Mouse (Mus musculus) stomach, embryonic 16.5 days (tissue): ENCODE measurements around the gene Tsg101. TPM values are rescaled to one million over a fixed set of nuclear protein-coding genes. Genes with fewer than 3 reads are reported as not detected.
A peak's percentile ranks its signal among the peaks of the same experiment; 100 is the strongest.

ENCODE experiments used
- ATAC-seq: fragments of 200-750 bp; cut with Nextera tagmentation; 2 replicates; pipeline ENCODE4 v1.8.0; 2017; ENCODE audit warnings: moderate number of reproducible peaks, moderate TSS enrichment; ENCODE audit not compliant: insufficient read depth, low FRiP score
- H3K27ac ChIP-seq: fragments of 300-500 bp; sonication (generic); 2 replicates; pipeline ENCODE4 v1.5.1; 2014; ENCODE audit warnings: low read length
- H3K27me3 ChIP-seq: fragments of 300-500 bp; sonication (generic); 2 replicates; pipeline ENCODE4 v1.6.1; 2014; ENCODE audit warnings: low read length, control low read depth, mixed read lengths; ENCODE audit not compliant: control insufficient read depth, insufficient read depth
- H3K36me3 ChIP-seq: fragments of 300-500 bp; sonication (generic); 2 replicates; pipeline ENCODE4 v1.6.1; 2014; ENCODE audit warnings: low read length; ENCODE audit not compliant: control insufficient read depth, insufficient read depth
- H3K4me1 ChIP-seq: fragments of 300-500 bp; sonication (generic); 2 replicates; pipeline ENCODE4 v1.6.1; 2014; ENCODE audit warnings: low read length, control low read depth, mixed read lengths; ENCODE audit not compliant: control insufficient read depth, insufficient read depth
- H3K4me2 ChIP-seq: fragments of 300-500 bp; sonication (generic); 2 replicates; pipeline ENCODE4 v1.6.1; 2014; ENCODE audit warnings: low read depth, low read length, mixed read lengths
- H3K4me3 ChIP-seq: fragments of 300-500 bp; sonication (generic); replicated peaks from 2 replicates; pipeline ENCODE4 v1.5.1; 2014; ENCODE audit warnings: mild to moderate bottlenecking, low read length
- H3K9ac ChIP-seq: fragments of 300-500 bp; sonication (generic); 2 replicates; pipeline ENCODE4 v1.6.1; 2014; ENCODE audit warnings: low read length
- H3K9me3 ChIP-seq: fragments of 300-500 bp; sonication (generic); replicated peaks from 2 replicates; pipeline ENCODE4 v1.6.1; 2016; ENCODE audit warnings: low read length, control low read depth; ENCODE audit not compliant: control insufficient read depth
- WGBS: fragments of 180-500 bp; shearing (Covaris S2); extraction: QIAGEN DNeasy Blood & Tissue Kit; methylation state at CpG from one replicate; pipeline ENCODE4 v1.1.7; 2014; 5-methylcytosine and 5-hydroxymethylcytosine counted together
- polyA plus RNA-seq: library from polyadenylated mRNA; unstranded; fragments of >200 nt; fragmentation: Nextera tagmentation; extraction: Ambion mirVana; gene quantifications from 2 replicates; pipeline ENCODE4 v1.2.1, GENCODE M21; 2015

The Tsg101 gene
- polyA plus RNA-seq, 1 experiment from 2014 or later, result 140 TPM

DNA sequence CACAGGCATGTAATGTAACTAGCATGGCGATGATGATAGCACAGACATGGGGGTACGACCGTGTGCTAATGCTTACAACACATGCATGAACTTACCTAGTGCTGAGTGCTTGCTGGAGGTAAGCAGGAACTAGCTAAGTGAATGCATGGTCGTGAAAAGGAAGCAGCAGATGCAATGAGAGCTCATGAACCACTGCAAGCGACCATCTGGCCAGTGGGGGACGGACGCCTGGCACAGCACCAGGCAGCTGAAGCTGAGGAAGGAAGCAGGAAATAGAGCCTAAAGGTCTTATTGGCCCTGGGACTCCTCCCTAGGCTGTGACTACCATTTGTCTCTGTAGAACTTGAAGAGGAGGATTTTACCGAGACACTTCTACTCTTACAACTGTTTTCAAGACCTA is 15.0 kb upstream of the Tsg101 start:
- H3K27me3 ChIP-seq, result no peaks in the 10 kb centered on the region
- peaks cover 16% of the 10 kb centered on the region; the same call in 1 of the 2 replicates for H3K36me3 ChIP-seq
- H3K4me3 ChIP-seq, result no peak overlapping the region
- H3K27ac ChIP-seq, result no peak overlapping the region
- H3K9me3 ChIP-seq, result no peaks in the 10 kb centered on the region
- no peak overlapping the region for H3K9ac ChIP-seq
- 79% methylated on average over 8 of the region's 8 CpGs for WGBS
- no peaks in the 10 kb centered on the region for H3K4me1 ChIP-seq
- ATAC-seq, result no peak
- H3K4me2 ChIP-seq, result no peak overlapping the region

DNA sequence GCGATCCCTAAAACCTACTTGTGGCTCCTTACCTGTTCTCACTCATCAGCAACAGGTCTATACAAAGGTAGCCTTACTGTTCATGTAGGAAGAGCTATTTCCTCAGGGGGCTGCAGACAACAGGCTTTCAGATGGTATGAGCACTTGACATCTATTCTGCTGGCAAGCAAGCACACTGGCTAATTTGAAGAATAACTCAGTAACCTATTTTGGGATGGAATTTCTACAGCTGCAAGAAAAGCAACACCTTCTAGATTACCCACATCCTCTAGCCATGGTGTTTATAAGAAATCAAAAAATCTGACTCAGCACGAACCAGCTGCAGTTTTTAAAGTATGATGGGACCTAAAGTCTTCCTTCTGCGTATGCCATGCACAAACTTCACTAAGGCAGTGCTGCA is 11.6 kb upstream of the Tsg101 start:
- no peak for ATAC-seq
- peaks cover 13% of the 10 kb centered on the region; the same call in 1 of the 2 replicates for H3K36me3 ChIP-seq

DNA sequence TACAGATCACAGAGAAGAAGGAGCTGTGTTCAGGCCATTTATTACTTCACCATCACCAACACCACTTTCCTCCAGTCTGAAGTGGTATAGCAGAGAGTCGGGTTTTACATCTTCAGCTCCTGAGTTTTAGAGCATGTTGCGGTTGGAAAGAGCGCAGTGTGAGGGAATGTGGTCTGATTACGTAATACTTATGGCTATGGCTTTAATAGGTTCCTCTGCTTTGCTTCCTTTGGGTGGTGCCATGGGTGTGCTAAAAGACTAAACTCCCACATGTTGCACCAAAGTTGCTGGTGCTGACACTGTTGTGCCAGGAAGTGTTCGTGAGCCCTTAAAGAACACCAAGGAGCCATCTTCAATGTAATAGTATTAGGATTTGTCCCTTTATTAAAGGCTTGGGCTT is 8.5 kb upstream of the Tsg101 start:
- no peak overlapping the region for H3K4me2 ChIP-seq
- H3K4me1 ChIP-seq, result no peaks in the 10 kb centered on the region
- no peak overlapping the region for H3K4me3 ChIP-seq
- 90% methylated on average over 5 of the region's 5 CpGs for WGBS
- no peaks in the 10 kb centered on the region for H3K9me3 ChIP-seq
- no peak overlapping the region for H3K27ac ChIP-seq
- peaks cover 13% of the 10 kb centered on the region; the same call in 1 of the 2 replicates for H3K36me3 ChIP-seq
- no peaks in the 10 kb centered on the region for H3K27me3 ChIP-seq
- H3K9ac ChIP-seq, result no peak overlapping the region
- ATAC-seq, result no peak

More for the DNA sequence above, 11.6 kb upstream of the Tsg101 start:
- H3K27ac ChIP-seq, result no peak overlapping the region
- no peaks in the 10 kb centered on the region for H3K4me1 ChIP-seq
- H3K9ac ChIP-seq, result no peak overlapping the region
- H3K4me3 ChIP-seq, result no peak overlapping the region
- WGBS, result 93% methylated on average over 3 of the region's 3 CpGs
- H3K4me2 ChIP-seq, result no peak overlapping the region
- no peaks in the 10 kb centered on the region for H3K9me3 ChIP-seq
- H3K27me3 ChIP-seq, result no peaks in the 10 kb centered on the region

DNA sequence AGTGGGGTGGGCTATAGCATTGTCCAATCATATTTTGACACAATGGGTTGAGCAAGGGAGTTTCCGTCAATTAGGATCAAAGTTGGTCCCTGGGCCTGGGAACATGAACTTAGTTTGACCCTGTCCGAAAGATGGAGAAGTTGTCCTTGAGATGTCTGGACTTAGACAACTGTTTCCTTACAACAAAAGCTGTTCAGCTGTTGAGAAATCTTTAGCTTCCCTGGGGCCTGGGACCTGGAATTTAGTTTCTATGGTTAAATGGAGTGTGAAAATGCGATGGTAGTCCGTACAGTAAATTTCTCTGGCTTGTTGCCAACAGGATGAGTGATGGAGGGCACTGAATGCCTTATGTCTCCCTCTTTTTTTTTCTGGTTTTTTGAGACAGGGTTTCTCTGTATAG is 2.3 kb upstream of the Tsg101 start:
- H3K9ac ChIP-seq, result no peak overlapping the region
- H3K27ac ChIP-seq, result no peak overlapping the region
- H3K4me1 ChIP-seq, result peaks cover 13% of the 10 kb centered on the region; the same call in 1 of the 2 replicates
- no peak overlapping the region for H3K4me2 ChIP-seq
- H3K27me3 ChIP-seq, result no peaks in the 10 kb centered on the region
- H3K4me3 ChIP-seq, result no peak overlapping the region
- H3K36me3 ChIP-seq, result no peaks in the 10 kb centered on the region
- no peak for ATAC-seq
- WGBS, result 64% methylated on average over 4 of the region's 4 CpGs
- H3K9me3 ChIP-seq, result no peaks in the 10 kb centered on the region

DNA sequence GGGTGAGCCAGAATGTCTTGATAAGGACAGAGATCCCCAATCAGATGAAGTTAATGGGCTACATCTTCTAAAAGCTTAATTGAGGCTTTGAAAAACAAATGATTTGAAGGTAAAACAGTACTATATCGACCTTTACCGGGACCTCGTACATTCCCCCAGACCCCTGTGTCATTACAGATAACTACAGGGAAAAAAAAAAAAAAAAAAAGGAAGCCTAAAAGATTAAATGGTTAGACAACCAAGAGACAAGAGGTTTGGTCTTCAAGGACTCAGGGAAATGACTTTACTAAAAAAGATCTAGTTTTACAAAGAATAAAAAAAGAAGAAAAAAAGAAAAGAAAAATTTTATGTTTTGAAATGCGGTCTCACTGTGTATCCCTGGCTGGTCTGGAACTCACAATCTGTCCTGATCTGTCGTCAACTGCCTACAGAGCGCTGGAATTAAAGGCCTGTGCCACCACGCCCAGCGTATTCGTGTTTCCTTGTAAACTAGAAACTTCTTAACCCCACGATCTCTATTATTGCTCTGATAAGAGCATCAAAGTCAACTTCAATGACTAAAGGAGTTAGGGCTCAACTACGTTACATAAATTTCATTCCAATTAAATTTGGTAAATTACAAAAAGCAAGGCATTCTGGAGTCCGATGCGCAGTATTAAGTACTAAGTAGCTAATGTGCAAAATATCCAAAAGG is 944 bp downstream of the Tsg101 start:
- 12% methylated on average over 13 of the region's 13 CpGs for WGBS
- ATAC-seq, result no peak

DNA sequence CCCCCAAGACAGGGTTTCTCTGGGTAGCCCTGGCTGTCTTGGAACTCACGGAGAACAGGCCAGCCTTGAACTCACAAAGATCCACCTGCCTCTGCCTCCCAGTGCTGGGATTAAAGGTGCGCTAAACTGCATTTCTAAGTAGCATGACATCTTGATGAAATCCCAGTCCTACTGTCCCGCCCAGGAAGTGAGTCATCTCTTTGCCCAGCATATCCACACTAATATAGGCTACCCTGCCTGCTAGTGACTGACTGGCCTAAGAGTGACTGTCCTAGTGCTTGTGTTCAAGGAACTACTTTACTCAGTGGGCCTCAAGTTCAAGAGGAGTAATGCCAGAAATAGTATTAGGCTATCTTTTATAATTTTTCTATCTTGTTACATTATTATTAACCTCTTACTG is 3.4 kb downstream of the Tsg101 start:
- WGBS, result 80% methylated on average over 3 of the region's 3 CpGs

More for the DNA sequence above, 944 bp downstream of the Tsg101 start:
- H3K36me3 ChIP-seq, result no peaks in the 10 kb centered on the region
- no peaks in the 10 kb centered on the region for H3K27me3 ChIP-seq
- H3K4me3 ChIP-seq, result peak overlapping the region; percentile 92
- peak overlapping the region; percentile 98 for H3K9ac ChIP-seq
- H3K27ac ChIP-seq, result peak overlapping the region; percentile 98
- H3K9me3 ChIP-seq, result no peaks in the 10 kb centered on the region
- H3K4me2 ChIP-seq, result peak overlapping the region; percentile 63
- H3K4me1 ChIP-seq, result peaks cover 13% of the 10 kb centered on the region; the same call in 1 of the 2 replicates

DNA sequence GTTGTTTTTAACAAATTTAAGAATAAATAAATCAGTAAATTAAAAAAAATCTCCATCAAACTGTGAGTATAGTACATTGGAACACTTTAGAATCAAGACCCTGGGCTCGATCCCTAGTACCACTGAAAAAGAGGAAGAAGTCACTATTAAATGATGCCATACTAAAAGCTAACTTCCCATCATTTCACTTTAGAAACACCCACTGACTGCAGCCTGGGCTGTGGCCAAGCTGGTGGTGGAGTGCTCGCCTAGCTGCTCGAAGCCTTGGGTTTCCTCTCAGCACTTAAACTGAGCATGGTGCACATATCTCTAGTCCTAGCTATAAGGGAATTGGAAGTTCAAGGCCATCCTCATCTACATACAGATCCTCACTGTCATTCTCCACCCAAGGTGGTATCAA is 8.5 kb downstream of the Tsg101 start:
- no peaks in the 10 kb centered on the region for H3K9me3 ChIP-seq
- no peak overlapping the region for H3K27ac ChIP-seq
- peaks cover 22% of the 10 kb centered on the region for H3K36me3 ChIP-seq
- no peaks in the 10 kb centered on the region for H3K27me3 ChIP-seq
- WGBS, result 88% methylated on average over 3 of the region's 3 CpGs
- no peak overlapping the region for H3K4me2 ChIP-seq
- no peak overlapping the region for H3K9ac ChIP-seq
- H3K4me1 ChIP-seq, result no peaks in the 10 kb centered on the region
- ATAC-seq, result no peak
- H3K4me3 ChIP-seq, result no peak overlapping the region

More for the DNA sequence above, 3.4 kb downstream of the Tsg101 start:
- peaks cover 3% of the 10 kb centered on the region for H3K36me3 ChIP-seq
- H3K27me3 ChIP-seq, result no peaks in the 10 kb centered on the region
- ATAC-seq, result no peak
- H3K9ac ChIP-seq, result no peak overlapping the region
- H3K4me3 ChIP-seq, result no peak overlapping the region
- no peak overlapping the region for H3K4me2 ChIP-seq
- H3K4me1 ChIP-seq, result peaks cover 13% of the 10 kb centered on the region; the same call in 1 of the 2 replicates
- H3K27ac ChIP-seq, result no peak overlapping the region
- H3K9me3 ChIP-seq, result no peaks in the 10 kb centered on the region

DNA sequence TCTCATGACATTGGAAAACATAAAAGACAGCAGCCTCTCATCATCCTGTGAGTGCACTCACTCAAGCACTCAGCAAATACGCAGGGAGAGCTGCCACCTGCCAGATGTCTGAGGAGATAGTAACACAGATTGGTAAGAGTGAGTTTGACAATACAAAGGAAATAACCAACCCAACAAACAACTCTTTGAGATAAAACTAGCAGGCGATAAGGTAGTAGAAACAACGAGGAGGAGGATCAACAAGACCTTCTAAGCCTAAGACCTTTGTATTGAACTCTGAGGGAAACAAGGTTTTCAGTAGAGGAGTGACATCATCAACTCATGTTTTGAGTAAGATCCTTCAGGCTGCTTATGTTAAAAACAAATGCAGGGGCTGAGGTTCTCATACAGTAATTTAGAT is 20.4 kb downstream of the Tsg101 start:
- H3K27me3 ChIP-seq, result no peaks in the 10 kb centered on the region
- H3K9me3 ChIP-seq, result no peaks in the 10 kb centered on the region
- no peaks in the 10 kb centered on the region for H3K4me1 ChIP-seq
- WGBS, result 82% methylated on average over 3 of the region's 3 CpGs
- H3K9ac ChIP-seq, result no peak overlapping the region
- H3K36me3 ChIP-seq, result peaks cover 39% of the 10 kb centered on the region
- no peak overlapping the region for H3K27ac ChIP-seq
- no peak overlapping the region for H3K4me2 ChIP-seq
- no peak for ATAC-seq
- no peak overlapping the region for H3K4me3 ChIP-seq

DNA sequence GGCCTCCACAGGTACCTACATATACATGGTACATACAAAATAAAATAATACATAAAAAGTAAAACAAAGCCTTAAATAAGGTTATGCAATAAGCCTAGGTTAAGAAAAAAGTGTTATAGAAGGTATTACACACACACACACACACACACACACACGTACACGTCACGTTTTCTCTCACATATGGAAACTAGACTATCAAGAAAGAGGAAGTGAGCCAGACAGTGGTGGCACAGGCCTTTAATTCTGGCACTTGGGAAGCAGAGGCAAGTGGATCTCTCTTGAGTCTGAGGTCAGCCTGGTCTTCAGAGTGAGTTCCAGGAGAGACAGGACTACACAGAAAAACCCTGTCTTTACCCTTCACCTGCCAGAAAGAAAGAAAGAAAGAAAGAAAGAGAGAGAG is 24.3 kb downstream of the Tsg101 start:
- Histone ChIP-seq H3K27ac (no peak overlapping the region), H3K9ac (no peak overlapping the region), H3K27me3 (no peaks in the 10 kb centered on the region), H3K36me3 (peaks cover 47% of the 10 kb centered on the region), H3K4me1 (no peaks in the 10 kb centered on the region), H3K9me3 (no peaks in the 10 kb centered on the region), H3K4me3 (no peak overlapping the region), H3K4me2 (no peak overlapping the region)
- WGBS, result 90% methylated on average over 3 of the region's 3 CpGs
- no peak for ATAC-seq
